Mouse (Mus musculus): ENCODE measurements around the gene Smim15. TPM values are rescaled to one million over a fixed set of nuclear protein-coding genes. Genes with fewer than 3 reads are reported as not detected.

Smim15 gene
- polyA plus RNA-seq (2014; fragmentation: Nextera tagmentation; extraction: Ambion mirVana), result 58.4 and 58.7 TPM in 2 replicates

DNA sequence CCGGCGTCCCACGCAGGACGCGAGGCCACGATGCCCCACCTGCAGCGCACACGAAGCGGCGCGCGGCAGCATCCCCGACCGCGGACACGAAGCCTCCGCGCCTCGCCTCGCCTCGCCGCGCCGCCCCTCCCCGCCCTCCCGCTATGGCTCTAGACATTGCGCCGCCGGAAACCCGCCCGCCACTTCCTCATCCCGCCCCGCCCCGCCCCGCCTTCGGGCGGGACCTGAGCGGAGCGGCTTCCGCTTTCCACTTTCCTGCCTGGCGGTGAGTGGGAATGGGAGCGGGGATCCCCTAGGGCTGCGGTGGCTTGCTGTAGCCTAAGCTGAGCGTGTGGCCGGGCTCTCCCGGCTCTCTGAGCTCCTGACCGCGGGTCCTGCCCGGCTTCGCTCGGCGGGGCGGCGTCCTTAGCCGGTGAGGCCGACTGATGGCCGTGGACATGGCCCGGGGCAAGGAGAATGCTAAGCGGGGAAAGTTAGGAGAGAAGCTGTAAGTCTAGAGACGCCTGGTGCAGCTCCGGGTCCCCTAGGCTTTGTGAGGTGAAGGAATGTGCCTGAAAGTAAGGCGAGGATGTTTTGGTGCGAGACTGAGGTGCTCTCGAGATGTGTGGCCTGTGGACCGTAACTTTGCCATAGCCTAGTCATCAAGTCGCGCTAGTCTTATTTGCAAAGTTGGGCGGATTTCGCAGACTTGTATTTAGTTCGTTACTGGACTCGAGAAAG is at the start of gene Smim15:
TSS of gene Smim15 (plus strand) at position 225 of the 720 bp plus-strand sequence.
- ATAC-seq (ENCODE audit: insufficient read depth, low FRiP score, low TSS enrichment), result peak; percentile 95
- H3K4me1 ChIP-seq (ENCODE audit: control insufficient read depth, insufficient read depth, low read length), result peaks cover 12% of the 10 kb centered on the region
- no peaks in the 10 kb centered on the region for H3K27me3 ChIP-seq (ENCODE audit: control insufficient read depth, insufficient read depth, low read length)
- H3K4me2 ChIP-seq (ENCODE audit: low read depth), result peak within 1 kb of the TSS; percentile 62
- H3K27ac ChIP-seq (ENCODE audit: low read depth, low read length), result peak within 1 kb of the TSS; percentile 75
- peak within 1 kb of the TSS; percentile 87 for H3K4me3 ChIP-seq (ENCODE audit: low read depth, low read length)
- WGBS, result under 1% methylated on average over 70 of the region's 71 CpGs
- H3K36me3 ChIP-seq (ENCODE audit: control insufficient read depth, insufficient read depth, low read length), result no peaks in the 10 kb centered on the region
- DNase-seq (ENCODE audit: low spot score), result peak; percentile 95
- peak within 1 kb of the TSS; percentile 88 for H3K9ac ChIP-seq (ENCODE audit: low read length)
- H3K9me3 ChIP-seq (ENCODE audit: control insufficient read depth, low read length), result no peaks in the 10 kb centered on the region

DNA sequence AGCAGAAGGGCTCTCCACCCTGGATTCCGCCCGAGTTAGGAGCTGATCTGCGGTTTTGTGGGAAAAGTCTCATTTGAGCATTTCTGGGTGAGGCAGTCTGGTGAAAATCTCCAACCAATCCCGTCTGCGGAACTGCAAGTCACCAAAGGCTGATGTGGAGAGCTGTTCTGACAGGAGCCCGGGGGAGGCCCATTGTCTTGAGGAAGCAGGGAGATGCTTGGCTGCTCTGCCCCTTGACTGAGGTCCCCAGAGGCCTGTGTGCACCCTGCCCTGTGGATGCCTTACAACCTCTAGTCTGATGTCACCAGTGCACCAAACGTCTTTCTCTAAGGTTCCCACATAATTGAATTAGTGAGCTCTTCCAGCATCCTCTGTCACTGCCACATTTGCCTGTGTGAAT is 49.0 kb upstream of the Smim15 start:
- WGBS, result 74% methylated on average over 7 of the region's 7 CpGs
- H3K9me3 ChIP-seq (ENCODE audit: control insufficient read depth, low read length), result no peaks in the 10 kb centered on the region
- DNase-seq (ENCODE audit: low spot score) (no peak), ATAC-seq (ENCODE audit: insufficient read depth, low FRiP score, low TSS enrichment) (no peak)
- no peak overlapping the region for H3K4me3 ChIP-seq (ENCODE audit: low read depth, low read length)
- H3K4me1 ChIP-seq (ENCODE audit: control insufficient read depth, insufficient read depth, low read length), result no peaks in the 10 kb centered on the region
- no peak overlapping the region for H3K4me2 ChIP-seq (ENCODE audit: low read depth)
- H3K36me3 ChIP-seq (ENCODE audit: control insufficient read depth, insufficient read depth, low read length), result no peaks in the 10 kb centered on the region
- H3K27me3 ChIP-seq (ENCODE audit: control insufficient read depth, insufficient read depth, low read length), result no peaks in the 10 kb centered on the region
- H3K27ac ChIP-seq (ENCODE audit: low read depth, low read length), result no peak overlapping the region
- no peak overlapping the region for H3K9ac ChIP-seq (ENCODE audit: low read length)

DNA sequence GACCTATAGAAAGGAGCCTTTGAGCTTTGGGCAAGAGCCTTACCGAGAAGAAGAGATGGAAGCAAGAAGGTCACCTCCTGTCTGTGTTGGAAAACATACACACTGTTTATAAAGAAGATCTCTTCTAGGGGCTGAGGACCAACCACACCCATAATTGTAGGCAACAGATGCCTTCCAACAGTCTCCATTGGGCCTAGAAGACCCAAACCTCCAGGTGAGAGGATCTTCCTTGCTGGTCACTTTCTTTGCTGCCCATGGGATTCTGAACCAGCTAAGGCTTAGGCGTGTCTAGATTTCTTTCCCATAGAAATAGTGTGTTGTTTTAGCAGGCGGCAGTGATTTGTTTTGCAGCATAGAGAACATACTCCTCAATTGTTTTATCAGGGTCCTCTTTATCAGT is 47.9 kb upstream of the Smim15 start:
- WGBS, result 92% methylated on average over 3 of the region's 3 CpGs
- no peaks in the 10 kb centered on the region for H3K9me3 ChIP-seq (ENCODE audit: control insufficient read depth, low read length)
- no peak overlapping the region for H3K4me2 ChIP-seq (ENCODE audit: low read depth)
- ATAC-seq (ENCODE audit: insufficient read depth, low FRiP score, low TSS enrichment) (no peak), DNase-seq (ENCODE audit: low spot score) (no peak)
- no peak overlapping the region for H3K4me3 ChIP-seq (ENCODE audit: low read depth, low read length)
- H3K27ac ChIP-seq (ENCODE audit: low read depth, low read length), result no peak overlapping the region
- H3K4me1 ChIP-seq (ENCODE audit: control insufficient read depth, insufficient read depth, low read length), result no peaks in the 10 kb centered on the region
- no peaks in the 10 kb centered on the region for H3K36me3 ChIP-seq (ENCODE audit: control insufficient read depth, insufficient read depth, low read length)
- H3K9ac ChIP-seq (ENCODE audit: low read length), result no peak overlapping the region
- no peaks in the 10 kb centered on the region for H3K27me3 ChIP-seq (ENCODE audit: control insufficient read depth, insufficient read depth, low read length)

DNA sequence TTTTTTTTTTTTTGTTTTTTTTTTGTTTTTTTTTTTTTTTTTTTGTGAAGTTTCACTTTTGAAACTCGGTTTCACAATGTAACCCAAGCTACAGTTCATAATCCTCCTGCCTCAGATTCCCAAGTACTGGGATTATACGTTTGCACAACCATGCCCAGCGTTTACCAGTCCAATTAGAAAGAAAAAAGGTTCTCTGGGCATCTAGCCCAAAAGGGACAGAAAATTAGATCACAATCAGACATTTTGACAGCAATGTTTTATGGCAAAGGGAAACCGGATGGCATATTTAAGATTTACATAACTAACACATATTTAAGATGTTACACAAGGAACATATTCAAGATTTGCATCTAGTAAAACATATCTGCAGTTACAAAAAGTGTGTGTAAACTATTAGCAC is 36.4 kb upstream of the Smim15 start:
- H3K9me3 ChIP-seq (ENCODE audit: control insufficient read depth, low read length), result no peaks in the 10 kb centered on the region
- H3K4me2 ChIP-seq (ENCODE audit: low read depth), result no peak overlapping the region
- H3K27me3 ChIP-seq (ENCODE audit: control insufficient read depth, insufficient read depth, low read length), result no peaks in the 10 kb centered on the region
- DNase-seq (ENCODE audit: low spot score), result no peak
- ATAC-seq (ENCODE audit: insufficient read depth, low FRiP score, low TSS enrichment), result no peak
- no peak overlapping the region for H3K9ac ChIP-seq (ENCODE audit: low read length)
- WGBS, result 91% methylated on average over 4 of the region's 4 CpGs
- no peak overlapping the region for H3K4me3 ChIP-seq (ENCODE audit: low read depth, low read length)
- H3K4me1 ChIP-seq (ENCODE audit: control insufficient read depth, insufficient read depth, low read length), result no peaks in the 10 kb centered on the region
- H3K36me3 ChIP-seq (ENCODE audit: control insufficient read depth, insufficient read depth, low read length), result no peaks in the 10 kb centered on the region
- no peak overlapping the region for H3K27ac ChIP-seq (ENCODE audit: low read depth, low read length)

DNA sequence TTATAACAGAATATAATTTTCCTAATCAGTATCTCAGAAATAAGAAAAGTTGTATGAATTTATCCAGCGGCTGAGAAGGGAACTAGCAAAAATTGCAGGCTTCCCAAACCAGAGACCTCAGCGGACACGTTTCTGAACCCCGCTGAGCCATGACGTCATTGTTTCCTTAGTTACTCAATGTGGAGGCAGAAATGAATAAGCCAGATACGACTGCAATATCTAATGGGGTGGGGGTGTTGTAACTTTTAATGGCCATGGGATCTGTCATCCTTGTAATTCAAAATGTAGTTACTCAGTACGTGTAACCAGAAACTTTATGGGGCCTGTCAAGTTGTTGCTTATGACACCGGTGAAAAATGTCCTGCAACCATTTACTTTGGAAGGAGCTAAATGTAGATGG is 31.1 kb upstream of the Smim15 start:
- H3K36me3 ChIP-seq (ENCODE audit: control insufficient read depth, insufficient read depth, low read length), result no peaks in the 10 kb centered on the region
- H3K9ac ChIP-seq (ENCODE audit: low read length), result no peak overlapping the region
- H3K4me3 ChIP-seq (ENCODE audit: low read depth, low read length), result no peak overlapping the region
- H3K4me1 ChIP-seq (ENCODE audit: control insufficient read depth, insufficient read depth, low read length), result no peaks in the 10 kb centered on the region
- H3K27me3 ChIP-seq (ENCODE audit: control insufficient read depth, insufficient read depth, low read length), result no peaks in the 10 kb centered on the region
- no peak overlapping the region for H3K27ac ChIP-seq (ENCODE audit: low read depth, low read length)
- no peak for ATAC-seq (ENCODE audit: insufficient read depth, low FRiP score, low TSS enrichment)
- no peaks in the 10 kb centered on the region for H3K9me3 ChIP-seq (ENCODE audit: control insufficient read depth, low read length)
- H3K4me2 ChIP-seq (ENCODE audit: low read depth), result no peak overlapping the region
- no peak for DNase-seq (ENCODE audit: low spot score)
- WGBS, result 90% methylated on average over 8 of the region's 8 CpGs

DNA sequence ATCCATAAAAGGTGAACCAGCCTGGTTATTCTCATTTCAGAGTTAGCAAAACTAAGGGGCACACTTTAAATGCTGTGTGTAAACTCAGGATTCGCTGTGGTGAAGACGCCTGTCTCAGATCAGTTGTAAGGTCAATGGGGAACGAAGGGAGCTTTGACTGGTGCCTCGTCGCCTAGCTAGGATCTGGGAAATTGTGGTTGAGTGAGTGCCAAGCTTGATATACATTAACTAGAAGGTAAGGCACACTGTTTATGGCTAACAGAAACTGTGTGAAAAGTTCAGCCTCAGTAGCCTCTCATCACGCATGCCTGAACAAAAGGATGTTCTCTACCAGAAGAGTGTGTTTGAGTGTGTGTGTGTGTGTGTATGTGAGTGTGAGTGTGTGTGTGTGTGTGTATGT is 30.4 kb upstream of the Smim15 start:
- H3K36me3 ChIP-seq (ENCODE audit: control insufficient read depth, insufficient read depth, low read length), result no peaks in the 10 kb centered on the region
- H3K9me3 ChIP-seq (ENCODE audit: control insufficient read depth, low read length), result no peaks in the 10 kb centered on the region
- H3K4me3 ChIP-seq (ENCODE audit: low read depth, low read length), result no peak overlapping the region
- no peak overlapping the region for H3K4me2 ChIP-seq (ENCODE audit: low read depth)
- H3K9ac ChIP-seq (ENCODE audit: low read length), result no peak overlapping the region
- H3K27ac ChIP-seq (ENCODE audit: low read depth, low read length), result no peak overlapping the region
- H3K27me3 ChIP-seq (ENCODE audit: control insufficient read depth, insufficient read depth, low read length), result no peaks in the 10 kb centered on the region
- DNase-seq (ENCODE audit: low spot score), result no peak
- ATAC-seq (ENCODE audit: insufficient read depth, low FRiP score, low TSS enrichment), result no peak
- WGBS, result 92% methylated on average over 6 of the region's 6 CpGs
- H3K4me1 ChIP-seq (ENCODE audit: control insufficient read depth, insufficient read depth, low read length), result no peaks in the 10 kb centered on the region

GRCm38 (mm10) chr13:108015166-108015565 is 29.1 kb upstream of the Smim15 start:
- WGBS, result 86% methylated on average over 6 of the region's 6 CpGs
- ATAC-seq (ENCODE audit: insufficient read depth, low FRiP score, low TSS enrichment), result no peak

GRCm38 (mm10) chr13:108017349-108017748 is 26.9 kb upstream of the Smim15 start:
- H3K36me3 ChIP-seq (ENCODE audit: control insufficient read depth, insufficient read depth, low read length), result no peaks in the 10 kb centered on the region
- no peaks in the 10 kb centered on the region for H3K9me3 ChIP-seq (ENCODE audit: control insufficient read depth, low read length)
- no peak overlapping the region for H3K4me3 ChIP-seq (ENCODE audit: low read depth, low read length)
- DNase-seq (ENCODE audit: low spot score) (no peak), ATAC-seq (ENCODE audit: insufficient read depth, low FRiP score, low TSS enrichment) (no peak)
- no peaks in the 10 kb centered on the region for H3K4me1 ChIP-seq (ENCODE audit: control insufficient read depth, insufficient read depth, low read length)
- 83% methylated on average over 6 of the region's 6 CpGs for WGBS
- no peak overlapping the region for H3K27ac ChIP-seq (ENCODE audit: low read depth, low read length)
- no peak overlapping the region for H3K9ac ChIP-seq (ENCODE audit: low read length)
- no peak overlapping the region for H3K4me2 ChIP-seq (ENCODE audit: low read depth)
- no peaks in the 10 kb centered on the region for H3K27me3 ChIP-seq (ENCODE audit: control insufficient read depth, insufficient read depth, low read length)

More at GRCm38 (mm10) chr13:108015166-108015565, 29.1 kb upstream of the Smim15 start:
- Histone ChIP-seq H3K27me3 (ENCODE audit: control insufficient read depth, insufficient read depth, low read length) (no peaks in the 10 kb centered on the region), H3K4me2 (ENCODE audit: low read depth) (no peak overlapping the region), H3K9me3 (ENCODE audit: control insufficient read depth, low read length) (no peaks in the 10 kb centered on the region), H3K4me3 (ENCODE audit: low read depth, low read length) (no peak overlapping the region), H3K4me1 (ENCODE audit: control insufficient read depth, insufficient read depth, low read length) (no peaks in the 10 kb centered on the region), H3K36me3 (ENCODE audit: control insufficient read depth, insufficient read depth, low read length) (no peaks in the 10 kb centered on the region), H3K9ac (ENCODE audit: low read length) (no peak overlapping the region), H3K27ac (ENCODE audit: low read depth, low read length) (no peak overlapping the region)
- DNase-seq (ENCODE audit: low spot score), result no peak

- Histone ChIP-seq H3K36me3 (ENCODE audit: control insufficient read depth, insufficient read depth, low read length) (no peaks in the 10 kb centered on the region), H3K27ac (ENCODE audit: low read depth, low read length) (no peak overlapping the region), H3K27me3 (ENCODE audit: control insufficient read depth, insufficient read depth, low read length) (no peaks in the 10 kb centered on the region), H3K4me1 (ENCODE audit: control insufficient read depth, insufficient read depth, low read length) (no peaks in the 10 kb centered on the region), H3K4me3 (ENCODE audit: low read depth, low read length) (no peak overlapping the region), H3K9ac (ENCODE audit: low read length) (no peak overlapping the region), H3K4me2 (ENCODE audit: low read depth) (no peak overlapping the region), H3K9me3 (ENCODE audit: control insufficient read depth, low read length) (no peaks in the 10 kb centered on the region)
- ATAC-seq (ENCODE audit: insufficient read depth, low FRiP score, low TSS enrichment) (no peak), DNase-seq (ENCODE audit: low spot score) (no peak)
- WGBS, result 71% methylated on average over 3 of the region's 3 CpGs
Measured at GRCm38 (mm10) chr13:108025802-108026201, 18.4 kb upstream of the Smim15 start.
